Mouse (Mus musculus): ENCODE measurements around the gene Xlr4a.

GRCm38 (mm10) chrX:73061528-73061927, 20.8 kb downstream of the Xlr4a start:
- TF ChIP-seq CTCF (IDR thresholded peaks at IDR 0.05) (no peak), EP300 (IDR thresholded peaks at IDR 0.05; ENCODE audit: insufficient read depth, low read depth, low read length) (no peak)

Data from heart, adult 2 months (tissue).